Mouse (Mus musculus) layer of hippocampus, adult 2 months (tissue): ENCODE data around the gene Disc1. TPM values are rescaled to one million over a fixed set of nuclear protein-coding genes. Genes with fewer than 3 reads are reported as not detected.

Source experiments
- DNase-seq, 2 experiments: peaks; one replicate each; pipeline ENCODE4 v3.0.0; 2022; ENCODE audit warnings: low spot score in 2 of 2
- H3K27ac ChIP-seq: fragments of 200-600 bp; 2 replicates; pipeline ENCODE4 v1.8.1; 2022
- H3K4me3 ChIP-seq: fragments of 200-600 bp; 2 replicates; pipeline ENCODE4 v1.8.1; 2022; ENCODE audit warnings: mild to moderate bottlenecking
- CTCF ChIP-seq: fragments of 200-600 bp; conservative IDR thresholded peaks from 2 replicates; pipeline ENCODE4 v1.8.1; 2022; ENCODE audit warnings: antibody characterized with exemption, mild to moderate bottlenecking, moderate library complexity
- microRNA-seq, 2 experiments: library from miRNA; unstranded; fragments of <30 nt; microRNA quantifications; one replicate each; pipeline ENCODE4 v1.2.0; 2021
- total RNA-seq, 2 experiments: library from RNA; stranded (reverse); gene quantifications; 2 replicates each; pipeline ENCODE4 v1.2.3; 2021

Disc1 gene
- total RNA-seq, 2 experiments from 2014 or later: 5.6 to 6.1 TPM

GRCm38 (mm10) chr8:125285391-125285790 lies 231.4 kb downstream of the Disc1 start:
- DNase-seq: no peak
- TF ChIP-seq CTCF: no peak
- Histone ChIP-seq H3K4me3 (no peak overlapping the region), H3K27ac (no peak overlapping the region)

DNA sequence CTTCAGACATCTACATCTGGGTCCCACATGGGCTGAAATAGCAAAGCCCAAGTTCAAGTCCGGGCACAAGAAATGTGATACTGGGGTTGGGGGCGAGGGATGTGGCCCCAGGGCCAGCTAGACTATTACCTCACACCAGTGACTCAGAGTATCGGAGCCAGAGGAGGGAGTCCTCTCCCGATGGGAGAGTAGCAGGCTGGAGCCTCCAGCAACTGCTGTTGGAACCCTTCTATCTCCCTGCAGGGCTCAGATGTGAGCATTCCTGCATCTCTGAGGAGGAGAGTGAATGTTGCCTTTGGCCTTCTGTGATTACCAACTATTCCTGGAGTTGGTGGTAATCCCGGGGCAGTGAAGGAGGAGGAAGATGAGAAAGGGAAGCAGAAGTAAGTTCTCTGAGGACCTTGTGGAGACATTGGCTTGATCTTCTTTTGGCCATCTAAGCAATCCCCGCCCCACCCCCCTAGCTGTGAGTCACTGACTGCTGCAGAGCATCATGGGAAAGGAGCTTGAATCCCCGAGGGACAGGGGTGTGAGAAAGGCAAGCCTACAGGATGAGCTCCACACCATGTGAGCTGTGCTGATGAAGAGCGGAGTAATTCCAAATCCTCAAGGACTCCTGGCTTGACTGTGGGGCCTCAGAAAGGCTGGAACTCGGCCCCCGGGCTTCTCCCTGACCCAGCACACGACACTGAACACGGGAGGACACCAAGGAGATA lies 232.1 kb downstream of the Disc1 start:
- no peak for TF ChIP-seq CTCF
- Histone ChIP-seq H3K27ac (no peak overlapping the region), H3K4me3 (no peak overlapping the region)
- DNase-seq: no peak

DNA sequence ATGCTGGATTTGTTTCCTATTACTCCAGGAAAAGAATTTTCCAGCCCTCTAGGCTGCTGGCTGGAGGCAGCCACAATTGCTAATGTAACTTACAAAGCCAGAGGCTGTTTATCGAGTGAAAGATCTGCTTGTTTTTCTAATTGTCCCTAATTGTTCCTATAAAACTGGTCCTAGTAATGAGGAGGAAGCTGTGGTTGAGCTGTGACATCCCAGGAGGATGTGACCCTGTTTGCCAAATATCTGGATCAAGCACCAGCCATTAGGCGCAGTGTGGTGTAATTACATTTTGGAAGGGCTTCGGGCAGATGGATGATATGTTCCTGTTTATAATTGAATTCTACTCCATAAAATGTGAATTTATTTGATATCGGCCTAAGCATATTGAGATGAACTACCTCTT lies 233.3 kb downstream of the Disc1 start:
- no peak overlapping the region for H3K27ac ChIP-seq
- no peak for DNase-seq
- no peak for TF ChIP-seq CTCF

DNA sequence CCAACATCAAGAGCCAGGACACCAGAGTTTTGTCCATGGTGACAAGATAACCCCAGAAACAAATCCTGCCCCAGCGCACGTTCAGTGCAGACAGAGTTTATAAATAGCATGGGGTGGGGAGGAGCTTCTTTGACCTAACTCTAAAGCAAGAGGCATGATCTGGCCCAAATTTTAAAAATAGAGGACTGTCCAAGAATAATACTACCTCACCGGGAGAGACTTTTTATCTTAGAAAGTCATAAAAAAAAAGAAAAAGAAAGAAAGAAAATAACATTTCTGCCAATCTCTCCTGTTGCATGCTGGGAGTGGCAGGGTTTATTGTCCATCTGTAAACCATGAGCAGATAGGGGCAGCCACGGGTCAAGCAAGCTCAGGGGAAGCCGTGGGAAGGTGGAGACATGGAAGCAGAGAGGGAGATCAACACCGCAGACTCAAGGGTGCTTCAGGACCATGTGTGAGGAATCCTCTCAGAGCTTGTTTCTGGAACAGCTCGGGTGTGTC lies 233.9 kb downstream of the Disc1 start:
- no peak for DNase-seq
- no peak for TF ChIP-seq CTCF
- H3K4me3 ChIP-seq: no peak overlapping the region
- H3K27ac ChIP-seq: no peak overlapping the region

More for the DNA sequence above, 233.3 kb downstream of the Disc1 start:
- no peak overlapping the region for H3K4me3 ChIP-seq

- no peak for TF ChIP-seq CTCF
- Histone ChIP-seq H3K27ac (no peak overlapping the region), H3K4me3 (no peak overlapping the region)
- DNase-seq: no peak
Measured at GRCm38 (mm10) chr8:125291506-125291905, 237.5 kb downstream of the Disc1 start.

- no peak for DNase-seq
- peak; percentile 53 for TF ChIP-seq CTCF
- Histone ChIP-seq H3K27ac (no peak overlapping the region), H3K4me3 (no peak overlapping the region)
Measured at GRCm38 (mm10) chr8:125291932-125292717, 238.1 kb downstream of the Disc1 start.

DNA sequence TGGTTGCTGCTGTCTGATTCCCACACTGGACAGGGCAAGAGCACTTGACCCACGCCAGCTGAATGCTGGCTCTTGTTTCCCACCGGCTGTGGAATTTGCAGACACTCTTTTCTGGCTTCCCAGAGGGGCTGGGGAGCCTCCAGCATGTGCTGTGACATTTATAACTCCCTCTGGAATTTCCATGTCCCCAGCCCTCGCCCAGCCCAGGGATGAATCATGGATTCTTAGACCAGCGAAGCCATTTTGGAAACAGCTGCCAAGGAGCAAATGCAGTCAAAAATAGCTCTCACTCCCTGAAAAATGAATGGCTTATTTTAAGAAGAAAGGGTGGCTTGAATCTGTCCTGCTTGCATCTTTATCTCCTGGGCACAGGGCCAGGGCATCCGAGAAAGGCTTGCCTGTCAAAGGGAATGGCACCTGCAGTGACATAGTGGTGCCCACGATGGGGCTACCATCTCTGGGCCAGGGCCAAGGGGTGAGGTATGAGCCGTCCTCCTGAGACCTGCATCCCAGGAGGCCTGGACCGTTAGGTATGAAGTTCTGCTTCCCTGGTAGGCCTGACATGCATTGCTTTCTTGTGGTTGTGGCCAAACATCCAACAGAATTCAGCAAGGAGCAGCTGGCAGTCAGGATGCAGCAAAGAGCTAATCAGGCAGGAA lies 239.1 kb downstream of the Disc1 start:
- H3K4me3 ChIP-seq: no peak overlapping the region
- 0 out of 2 replicates have a peak overlapping the region, but pooled peaks have one; percentile 7 for H3K27ac ChIP-seq
- peak; percentile 41 to 63 for DNase-seq
- TF ChIP-seq CTCF: no peak

DNA sequence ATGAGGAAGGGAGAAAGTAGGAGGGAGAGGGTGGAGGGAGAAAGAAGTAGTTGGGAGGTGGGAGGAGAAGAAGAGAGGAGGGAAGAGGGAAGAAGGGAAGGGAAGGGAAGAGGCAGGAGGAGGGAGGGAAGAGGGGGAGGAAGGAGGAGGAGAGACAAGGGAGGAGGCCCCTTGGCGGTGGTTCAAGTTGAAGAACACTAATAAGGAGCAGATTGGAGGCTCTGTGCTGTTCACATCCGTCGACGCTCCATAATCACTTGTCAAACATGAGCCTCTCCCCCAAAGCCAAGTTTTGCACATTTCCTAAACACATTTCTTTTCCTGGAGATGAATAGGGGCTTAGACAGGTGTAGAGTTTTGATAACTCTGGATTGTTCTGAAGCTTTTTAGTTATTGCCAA lies 245.3 kb downstream of the Disc1 start:
- no peak for TF ChIP-seq CTCF
- H3K27ac ChIP-seq: no peak overlapping the region
- H3K4me3 ChIP-seq: no peak overlapping the region
- DNase-seq: no peak

- no peak overlapping the region for H3K27ac ChIP-seq
- no peak for TF ChIP-seq CTCF
- DNase-seq: no peak
- no peak overlapping the region for H3K4me3 ChIP-seq
Measured at GRCm38 (mm10) chr8:125301931-125302361, 248.0 kb downstream of the Disc1 start.

DNA sequence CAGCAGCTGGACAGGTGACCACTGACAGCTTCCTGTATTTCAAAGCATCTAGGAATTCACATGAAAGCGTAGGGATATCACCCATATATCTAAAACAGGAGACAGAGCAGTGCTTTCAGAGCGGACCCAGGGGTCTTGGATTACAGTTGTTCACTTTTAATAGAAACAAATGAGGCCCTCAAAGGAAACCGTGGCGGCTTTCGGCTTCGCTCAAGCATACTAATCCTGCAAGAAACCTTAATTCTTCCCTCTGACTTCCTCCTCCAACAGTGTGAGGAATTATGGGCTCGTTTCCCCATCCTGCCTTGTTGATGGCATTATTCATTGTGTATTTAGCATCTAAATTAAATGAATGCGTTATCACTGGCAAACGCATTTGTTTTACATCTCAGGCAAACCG lies 252.7 kb downstream of the Disc1 start:
- Histone ChIP-seq H3K27ac (no peak overlapping the region), H3K4me3 (no peak overlapping the region)
- DNase-seq: no peak
- no peak for TF ChIP-seq CTCF

GRCm38 (mm10) chr8:125309985-125310384 lies 256.0 kb downstream of the Disc1 start:
- no peak for TF ChIP-seq CTCF

More at GRCm38 (mm10) chr8:125309985-125310384, 256.0 kb downstream of the Disc1 start:
- no peak overlapping the region for H3K27ac ChIP-seq
- no peak overlapping the region for H3K4me3 ChIP-seq
- DNase-seq: peak; percentile 16 to 34

Small RNA genes lying within 50 kb of the gene (microRNA-seq; reads per million reads assigned to microRNA genes)
- gene Gm22197: 0 reads per million in 2 experiments

Other genes starting within 250 kb of the Disc1 start
- gene Gnpat, start 191.2 kb upstream of the Disc1 start, total RNA-seq: 10 to 100 TPM; 64.3 to 68.0 TPM
- gene 2810004N23Rik, start 191.1 kb upstream of the Disc1 start, total RNA-seq: 10 to 100 TPM; 21.8 to 24.8 TPM
- gene Exoc8, start 156.5 kb upstream of the Disc1 start, total RNA-seq: 10 to 100 TPM; 35.6 TPM
- 10 to 100 TPM; 16.8 to 17.6 TPM for gene Sprtn, start 156.3 kb upstream of the Disc1 start, total RNA-seq
- gene Egln1, start 104.9 kb upstream of the Disc1 start, total RNA-seq: 10 to 100 TPM; 60.3 to 65.9 TPM
- gene Tsnax, start 41.2 kb upstream of the Disc1 start, total RNA-seq: 100 to 1,000 TPM; 150 to 154 TPM